Mouse (Mus musculus): ENCODE measurements at regions not wholly inside any gene's neighbourhood (a gene's known extent, or its start where the extent isn't known, plus 50 kb on each side); places are given as distances from the start of the nearest gene placed in this dataset.

- TF ChIP-seq CTCF (IDR thresholded peaks at IDR 0.05; ENCODE audit: borderline replicate concordance, insufficient read depth, low read depth, low read length) = no peak
- no peak for TF ChIP-seq POLR2A (IDR thresholded peaks at IDR 0.05; ENCODE audit: borderline replicate concordance, insufficient read depth, low read length)
Measured at GRCm38 (mm10) chr5:45082601-45083000, 283.1 kb upstream of the Ldb2 start.
